Mouse (Mus musculus): ENCODE measurements around the gene Xdh. TPM values are rescaled to one million over a fixed set of nuclear protein-coding genes. Genes with fewer than 3 reads are reported as not detected.

Gene Xdh
- 0.49 and 4.9 TPM in 2 replicates for polyA plus RNA-seq (2012; ENCODE audit: insufficient read depth, low replicate concordance)

DNA sequence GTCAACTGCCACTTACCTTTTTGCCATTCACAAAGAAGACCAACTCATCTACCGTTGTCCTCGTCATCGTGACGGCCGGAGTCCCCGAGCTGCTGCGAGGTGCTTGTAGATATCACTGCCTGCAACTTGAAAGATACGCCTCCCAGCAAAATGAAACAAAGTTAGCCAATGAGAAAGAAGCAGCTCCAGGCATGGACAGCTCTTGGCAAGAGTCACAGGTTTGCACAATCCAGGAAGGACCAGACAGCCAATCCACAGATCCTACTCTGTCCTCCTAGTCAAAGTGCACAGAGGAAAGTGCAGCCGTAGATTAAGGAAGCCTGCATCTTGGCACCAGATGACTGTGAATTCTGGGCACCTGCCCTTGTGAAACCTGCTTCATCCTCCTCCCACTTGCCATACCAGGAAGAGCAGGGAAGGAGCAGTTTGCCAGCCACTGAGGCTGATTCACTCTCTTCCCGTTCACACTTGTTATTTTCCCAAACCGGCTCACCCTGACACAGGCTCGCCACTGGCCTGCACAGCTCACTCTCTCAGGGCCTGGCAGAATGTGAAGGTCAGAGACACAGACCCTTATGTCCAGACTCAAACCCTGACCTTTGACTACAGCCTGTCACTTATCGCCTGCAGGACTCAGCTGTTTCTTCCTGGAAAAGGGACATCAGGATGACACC lies at the start of gene Xdh:
Xdh (minus strand) TSS at position 135 of the 674 bp plus-strand sequence.
- Histone ChIP-seq H3K36me3 (replicated peaks; ENCODE audit: low read length) (no peaks in the 10 kb centered on the region), H3K27me3 (replicated peaks) (peaks cover 46% of the 10 kb centered on the region), H3K4me3 (replicated peaks) (peak within 1 kb of the TSS; percentile 75), H3K4me1 (peaks cover 29% of the 10 kb centered on the region), H3K9me3 (no peaks in the 10 kb centered on the region)
- TF ChIP-seq FLI1 (IDR thresholded peaks at IDR 0.05; ENCODE audit: low read length) (no peak), GATA1 (IDR thresholded peaks at IDR 0.05; ENCODE audit: borderline replicate concordance, low read length) (no peak)

DNA sequence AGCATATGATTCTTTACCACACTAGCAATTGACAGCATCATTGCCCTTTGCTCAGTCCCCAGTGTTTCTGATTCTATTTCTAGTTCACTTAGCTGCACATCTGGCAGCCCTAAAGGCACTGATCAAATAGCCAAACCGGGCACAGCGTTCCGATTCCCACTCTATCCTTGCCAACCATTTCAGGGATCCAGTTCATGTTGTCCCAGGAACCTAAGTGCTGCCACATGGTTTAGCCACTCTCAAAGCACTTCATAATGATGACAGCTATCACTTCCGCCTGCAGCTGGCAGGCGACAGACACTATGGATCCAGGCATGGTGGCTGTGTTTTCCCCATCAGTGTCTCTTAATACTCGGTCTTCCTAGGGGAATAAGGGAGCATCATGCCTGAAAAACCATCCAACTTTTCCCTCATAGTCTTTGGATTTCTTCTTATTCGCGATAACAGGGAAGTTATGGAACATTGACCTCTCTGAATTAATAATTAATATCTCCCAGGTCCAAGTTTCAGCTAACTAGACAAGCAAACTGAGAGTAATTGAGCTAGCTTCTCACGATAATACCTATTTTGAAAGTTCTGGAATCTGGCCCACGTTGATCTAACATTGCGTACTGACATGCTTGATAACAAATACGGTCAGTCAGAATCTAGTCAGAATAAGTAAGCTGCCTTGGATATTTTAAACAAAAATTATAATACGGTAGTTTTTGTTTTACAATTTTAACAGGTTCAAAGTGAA lies 46.1 kb upstream of the Xdh start:
- no peaks in the 10 kb centered on the region for H3K36me3 ChIP-seq (replicated peaks; ENCODE audit: low read length)
- H3K4me3 ChIP-seq (replicated peaks): no peak overlapping the region
- no peaks in the 10 kb centered on the region for H3K27me3 ChIP-seq (replicated peaks)
- no peak for TF ChIP-seq GATA1 (IDR thresholded peaks at IDR 0.05; ENCODE audit: borderline replicate concordance, low read length)
- no peak for TF ChIP-seq FLI1 (IDR thresholded peaks at IDR 0.05; ENCODE audit: low read length)
- H3K4me1 ChIP-seq: no peaks in the 10 kb centered on the region
- 0 out of 2 replicates have a peak, but pooled peaks cover 2% of the 10 kb centered on the region for H3K9me3 ChIP-seq

DNA sequence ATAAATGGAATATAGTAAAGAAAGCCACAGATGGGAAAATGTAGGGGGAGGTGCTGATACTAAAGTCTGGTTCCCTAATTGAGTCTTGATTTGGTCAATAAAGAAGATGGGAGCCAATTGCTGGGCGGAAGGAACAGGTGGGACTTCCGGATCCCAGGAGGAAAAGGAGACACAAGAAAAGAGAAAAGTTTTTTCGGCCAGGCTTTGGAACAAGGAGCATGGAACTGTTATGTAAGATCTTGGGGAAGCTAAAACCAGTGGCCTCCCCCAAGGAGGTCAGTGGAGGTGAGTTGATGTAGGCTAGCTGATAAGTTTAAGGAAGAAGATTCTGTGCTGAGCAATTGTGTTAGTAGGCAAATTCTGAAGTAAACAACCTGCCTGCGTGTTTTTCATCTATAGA lies 41.3 kb upstream of the Xdh start:
- no peaks in the 10 kb centered on the region for H3K27me3 ChIP-seq (replicated peaks)
- H3K4me1 ChIP-seq: 0 out of 2 replicates have a peak, but pooled peaks cover 4% of the 10 kb centered on the region
- no peaks in the 10 kb centered on the region for H3K36me3 ChIP-seq (replicated peaks; ENCODE audit: low read length)
- no peak for TF ChIP-seq GATA1 (IDR thresholded peaks at IDR 0.05; ENCODE audit: borderline replicate concordance, low read length)
- TF ChIP-seq FLI1 (IDR thresholded peaks at IDR 0.05; ENCODE audit: low read length): no peak
- no peaks in the 10 kb centered on the region for H3K9me3 ChIP-seq
- H3K4me3 ChIP-seq (replicated peaks): no peak overlapping the region

DNA sequence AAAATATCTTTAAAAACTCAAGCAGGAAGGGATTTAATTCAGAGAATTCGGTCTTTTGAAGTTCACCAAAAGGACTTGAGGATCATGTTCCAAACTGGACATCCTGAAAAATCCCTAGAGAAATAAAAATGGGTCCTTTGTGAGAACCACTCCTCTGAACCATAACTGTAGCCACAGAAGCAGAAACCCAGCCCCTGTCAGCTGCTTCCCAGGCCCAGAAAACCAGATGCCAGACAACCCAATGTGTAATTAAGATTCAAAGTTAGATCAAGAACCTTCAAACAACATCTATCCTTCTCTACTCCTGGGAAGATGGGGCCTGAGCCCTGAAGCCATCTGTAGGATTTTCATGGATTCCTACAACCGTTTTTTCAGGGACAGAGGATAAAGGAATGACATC lies 36.6 kb upstream of the Xdh start:
- Histone ChIP-seq H3K9me3 (no peaks in the 10 kb centered on the region), H3K4me3 (replicated peaks) (no peak overlapping the region), H3K4me1 (0 out of 2 replicates have a peak, but pooled peaks cover 4% of the 10 kb centered on the region), H3K36me3 (replicated peaks; ENCODE audit: low read length) (no peaks in the 10 kb centered on the region), H3K27me3 (replicated peaks) (no peaks in the 10 kb centered on the region)
- TF ChIP-seq GATA1 (IDR thresholded peaks at IDR 0.05; ENCODE audit: borderline replicate concordance, low read length): no peak
- TF ChIP-seq FLI1 (IDR thresholded peaks at IDR 0.05; ENCODE audit: low read length): no peak

DNA sequence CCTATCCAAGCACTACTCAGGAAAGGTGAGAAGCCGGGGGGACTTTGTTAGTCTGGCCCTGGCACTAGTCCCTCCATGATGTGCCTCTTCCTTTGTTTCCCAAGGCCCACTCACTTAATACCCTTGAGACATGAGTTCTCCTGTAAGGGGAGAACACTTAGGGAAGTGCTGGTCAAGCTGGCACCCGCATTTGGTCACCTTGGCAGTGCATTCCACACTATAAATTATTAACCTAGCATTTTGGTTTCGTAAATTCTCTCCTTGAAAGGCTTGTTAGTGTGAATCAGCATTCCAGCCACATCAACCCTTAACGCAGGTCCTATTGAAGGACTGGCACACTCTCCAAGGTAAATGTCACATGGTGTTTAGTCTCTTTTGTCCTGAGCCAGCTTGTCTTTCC lies 35.9 kb upstream of the Xdh start:
- Histone ChIP-seq H3K36me3 (replicated peaks; ENCODE audit: low read length) (no peaks in the 10 kb centered on the region), H3K4me1 (0 out of 2 replicates have a peak, but pooled peaks cover 4% of the 10 kb centered on the region), H3K9me3 (no peaks in the 10 kb centered on the region), H3K4me3 (replicated peaks) (no peak overlapping the region), H3K27me3 (replicated peaks) (no peaks in the 10 kb centered on the region)
- TF ChIP-seq GATA1 (IDR thresholded peaks at IDR 0.05; ENCODE audit: borderline replicate concordance, low read length) (no peak), FLI1 (IDR thresholded peaks at IDR 0.05; ENCODE audit: low read length) (no peak)

DNA sequence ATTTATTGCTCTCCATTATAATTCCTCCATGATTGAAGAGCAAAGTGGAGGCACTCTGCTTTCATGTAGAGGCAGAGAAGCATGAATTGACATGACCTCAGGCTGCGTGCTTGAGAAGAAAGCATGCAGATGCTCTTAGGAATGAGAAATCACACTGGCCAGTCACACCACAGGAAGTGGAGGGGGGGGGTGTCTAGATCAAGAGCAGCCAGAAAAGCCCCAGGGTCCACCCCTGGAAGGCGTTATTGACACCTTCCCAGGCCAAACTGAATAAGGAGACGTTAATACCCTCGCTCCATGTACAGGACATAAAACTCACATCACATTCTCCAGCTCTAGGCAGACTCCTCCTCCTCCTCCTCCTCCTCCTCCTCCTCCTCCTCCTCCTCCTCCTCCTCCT lies 34.5 kb upstream of the Xdh start:
- no peaks in the 10 kb centered on the region for H3K36me3 ChIP-seq (replicated peaks; ENCODE audit: low read length)
- H3K27me3 ChIP-seq (replicated peaks): no peaks in the 10 kb centered on the region
- TF ChIP-seq FLI1 (IDR thresholded peaks at IDR 0.05; ENCODE audit: low read length) (no peak), GATA1 (IDR thresholded peaks at IDR 0.05; ENCODE audit: borderline replicate concordance, low read length) (no peak)
- H3K4me1 ChIP-seq: no peaks in the 10 kb centered on the region
- no peaks in the 10 kb centered on the region for H3K9me3 ChIP-seq
- H3K4me3 ChIP-seq (replicated peaks): no peak overlapping the region

DNA sequence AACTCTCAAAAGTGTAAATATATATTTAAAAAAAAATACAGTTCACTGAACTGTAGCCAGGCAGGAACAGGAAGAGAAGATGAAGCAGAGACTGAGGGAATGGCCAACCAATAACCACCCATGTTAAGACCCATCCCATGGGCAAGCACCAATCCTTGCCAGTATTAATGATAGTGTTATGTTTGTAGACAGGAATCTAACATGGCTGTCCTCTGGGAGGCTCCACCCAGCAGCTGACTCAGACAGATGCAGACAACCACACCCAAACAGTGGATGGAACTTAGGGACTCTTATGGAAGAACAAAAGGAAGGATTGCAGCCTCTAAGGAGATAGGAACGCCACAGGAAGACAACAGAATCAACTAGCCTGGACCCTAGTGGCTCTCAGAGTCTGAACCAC lies 32.9 kb upstream of the Xdh start:
- H3K4me1 ChIP-seq: no peaks in the 10 kb centered on the region
- H3K4me3 ChIP-seq (replicated peaks): no peak overlapping the region
- H3K9me3 ChIP-seq: no peaks in the 10 kb centered on the region
- no peaks in the 10 kb centered on the region for H3K36me3 ChIP-seq (replicated peaks; ENCODE audit: low read length)
- TF ChIP-seq FLI1 (IDR thresholded peaks at IDR 0.05; ENCODE audit: low read length): no peak
- TF ChIP-seq GATA1 (IDR thresholded peaks at IDR 0.05; ENCODE audit: borderline replicate concordance, low read length): no peak
- no peaks in the 10 kb centered on the region for H3K27me3 ChIP-seq (replicated peaks)

DNA sequence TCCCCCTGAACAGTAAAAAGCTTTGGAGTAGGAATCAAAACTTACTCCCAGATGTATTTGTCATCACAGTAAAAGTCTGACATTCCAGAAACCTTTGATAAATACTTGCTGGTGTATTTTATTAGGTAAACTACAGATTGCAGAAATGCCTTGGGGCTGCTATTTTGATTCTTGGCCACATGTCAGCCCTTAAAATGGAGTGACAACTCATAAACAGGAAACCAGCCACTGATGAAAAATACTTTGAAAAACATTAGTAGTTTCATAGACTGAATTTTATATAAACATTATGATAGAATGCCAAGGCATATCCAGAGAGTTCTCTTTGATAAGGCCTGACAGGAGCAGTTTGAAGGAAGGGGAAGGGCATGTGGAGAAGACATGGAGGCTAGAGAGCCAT lies 26.1 kb upstream of the Xdh start:
- Histone ChIP-seq H3K4me1 (peaks cover 1% of the 10 kb centered on the region; the same call in 1 of the 2 replicates), H3K4me3 (replicated peaks) (no peak overlapping the region), H3K27me3 (replicated peaks) (peaks cover 16% of the 10 kb centered on the region), H3K36me3 (replicated peaks; ENCODE audit: low read length) (no peaks in the 10 kb centered on the region), H3K9me3 (no peaks in the 10 kb centered on the region; the same call in 1 of the 2 replicates)
- TF ChIP-seq GATA1 (IDR thresholded peaks at IDR 0.05; ENCODE audit: borderline replicate concordance, low read length) (no peak), FLI1 (IDR thresholded peaks at IDR 0.05; ENCODE audit: low read length) (no peak)

DNA sequence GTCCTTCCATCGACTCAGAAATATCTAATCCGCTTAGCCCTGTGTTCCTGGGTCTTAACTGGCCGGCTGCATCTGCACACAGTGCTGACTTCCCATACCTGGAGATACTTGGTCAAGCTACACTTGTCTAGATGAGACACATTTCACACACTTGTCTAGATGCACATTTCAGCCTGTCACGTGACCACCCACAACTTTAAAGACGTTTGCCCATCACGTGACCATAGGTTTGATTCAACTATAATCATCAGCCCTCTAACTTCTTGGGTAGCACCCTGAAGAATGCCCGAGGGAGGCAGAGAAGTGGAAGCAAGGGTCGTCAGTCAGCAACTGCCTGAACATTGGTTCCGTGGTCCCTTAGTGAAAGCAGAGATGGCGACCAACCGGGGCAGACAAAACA lies 22.7 kb upstream of the Xdh start:
- Histone ChIP-seq H3K27me3 (replicated peaks) (peaks cover 21% of the 10 kb centered on the region), H3K4me3 (replicated peaks) (no peak overlapping the region), H3K4me1 (peaks cover 12% of the 10 kb centered on the region), H3K9me3 (no peaks in the 10 kb centered on the region; the same call in 1 of the 2 replicates), H3K36me3 (replicated peaks; ENCODE audit: low read length) (no peaks in the 10 kb centered on the region)
- TF ChIP-seq GATA1 (IDR thresholded peaks at IDR 0.05; ENCODE audit: borderline replicate concordance, low read length) (no peak), FLI1 (IDR thresholded peaks at IDR 0.05; ENCODE audit: low read length) (no peak)

DNA sequence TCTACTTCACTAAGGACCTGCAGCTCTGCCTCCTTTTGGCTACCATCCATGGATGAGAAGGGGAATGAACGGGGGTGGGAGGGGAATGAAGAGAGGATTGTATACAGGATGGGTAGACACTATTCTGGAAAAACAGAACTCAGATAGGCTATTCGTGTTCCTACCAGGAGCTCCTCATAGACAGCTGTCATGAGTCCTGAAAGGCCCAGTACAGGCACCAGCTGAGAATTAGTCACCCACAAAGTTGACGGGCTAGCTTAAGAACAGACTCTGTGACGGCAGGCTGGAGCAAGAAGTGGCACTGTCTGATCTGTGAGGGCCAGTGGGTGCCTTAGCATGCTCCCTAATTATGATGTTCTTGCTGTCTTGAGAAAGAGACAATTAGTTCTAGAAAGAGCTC lies 21.3 kb upstream of the Xdh start:
- Histone ChIP-seq H3K36me3 (replicated peaks; ENCODE audit: low read length) (no peaks in the 10 kb centered on the region), H3K4me1 (peaks cover 12% of the 10 kb centered on the region), H3K9me3 (no peaks in the 10 kb centered on the region; the same call in 1 of the 2 replicates), H3K4me3 (replicated peaks) (no peak overlapping the region), H3K27me3 (replicated peaks) (peaks cover 23% of the 10 kb centered on the region)
- no peak for TF ChIP-seq GATA1 (IDR thresholded peaks at IDR 0.05; ENCODE audit: borderline replicate concordance, low read length)
- no peak for TF ChIP-seq FLI1 (IDR thresholded peaks at IDR 0.05; ENCODE audit: low read length)
